Mouse (Mus musculus) erythroblast, embryonic 14.5 days (primary cell): ENCODE measurements around the gene Mansc1.

ENCODE experiments used
- GATA1 ChIP-seq: IDR thresholded peaks from 2 replicates; pipeline ENCODE4 v1.6.1; 2012; ENCODE audit warnings: low read length, inconsistent platforms, mixed read lengths
- TAL1 ChIP-seq: IDR thresholded peaks from 3 replicates; pipeline ENCODE4 v1.6.1; 2012; ENCODE audit warnings: low read length, inconsistent platforms, mixed read lengths

DNA sequence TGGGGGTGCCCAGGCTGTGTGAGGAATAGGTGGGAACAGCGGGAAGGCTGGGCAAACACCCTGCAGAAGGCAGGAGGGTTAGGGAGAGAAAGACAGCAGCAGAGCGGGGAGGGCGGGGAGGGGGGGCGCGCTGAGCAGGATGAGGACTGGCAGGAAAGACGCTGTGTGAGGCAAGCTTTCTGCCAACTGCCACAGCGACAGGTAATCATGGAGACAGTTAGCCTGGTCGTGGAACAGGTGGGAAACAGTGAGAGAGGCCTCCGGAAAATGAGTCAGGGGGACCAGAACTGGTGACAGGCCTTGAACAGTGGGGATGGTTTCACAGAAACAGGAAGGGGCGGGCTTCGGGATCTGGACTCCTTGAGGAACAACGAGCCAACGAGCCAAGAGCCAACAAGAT, 20.4 kb downstream of the Mansc1 start:
- no peak for TF ChIP-seq TAL1
- no peak for TF ChIP-seq GATA1
